Mouse (Mus musculus) layer of hippocampus, postnatal 14 days (tissue): ENCODE data around the gene Rapgef4. TPM values are rescaled to one million over a fixed set of nuclear protein-coding genes. Genes with fewer than 3 reads are reported as not detected.

ENCODE experiments used
- DNase-seq, 2 experiments: peaks; one replicate each; pipeline ENCODE4 v3.0.0; 2021 to 2022; ENCODE audit warnings: low spot score in 2 of 2, mixed read lengths in 1 of 2
- total RNA-seq, 2 experiments: library from RNA; stranded (reverse); gene quantifications; 2 replicates each; pipeline ENCODE4 v1.2.3; 2021

Gene Rapgef4
- total RNA-seq, 2 experiments from 2014 or later, result 208 to 217 TPM

DNA sequence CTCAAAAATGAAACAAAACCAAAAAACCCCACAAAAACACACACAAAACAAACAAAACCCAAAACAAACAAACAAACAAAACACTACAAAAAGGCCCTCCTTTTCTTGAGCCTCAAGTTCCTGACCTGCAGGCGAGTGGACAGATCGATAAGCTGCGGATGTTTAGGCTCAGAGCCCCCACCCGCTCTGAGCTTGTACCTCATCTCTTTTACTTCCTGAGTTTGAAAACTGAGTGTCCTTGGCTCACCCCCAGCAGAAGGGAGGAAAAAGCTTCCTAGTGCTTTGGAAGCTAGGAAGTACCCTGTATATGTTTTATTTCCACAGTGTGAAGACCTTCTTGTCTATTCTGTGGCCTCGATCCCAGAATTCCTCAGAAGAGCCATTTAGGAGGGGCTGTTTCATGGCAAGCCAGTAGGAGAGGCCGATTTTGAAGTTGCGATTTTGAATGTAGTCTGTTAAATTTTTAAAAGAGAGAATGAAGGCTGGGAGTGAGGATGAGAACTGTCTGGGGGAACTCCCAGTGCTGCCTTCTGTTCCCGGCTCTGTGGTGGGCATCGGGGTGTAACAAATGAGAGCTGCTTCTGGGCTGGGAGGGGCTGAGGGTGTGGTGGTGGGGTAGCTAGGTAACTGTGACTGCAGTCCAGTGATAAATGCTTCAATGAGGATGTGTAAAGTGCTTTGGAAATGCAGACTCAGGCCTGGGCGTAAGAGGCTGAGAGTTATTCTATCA lies 2.0 kb downstream of the Rapgef4 start:
- no peak for DNase-seq

DNA sequence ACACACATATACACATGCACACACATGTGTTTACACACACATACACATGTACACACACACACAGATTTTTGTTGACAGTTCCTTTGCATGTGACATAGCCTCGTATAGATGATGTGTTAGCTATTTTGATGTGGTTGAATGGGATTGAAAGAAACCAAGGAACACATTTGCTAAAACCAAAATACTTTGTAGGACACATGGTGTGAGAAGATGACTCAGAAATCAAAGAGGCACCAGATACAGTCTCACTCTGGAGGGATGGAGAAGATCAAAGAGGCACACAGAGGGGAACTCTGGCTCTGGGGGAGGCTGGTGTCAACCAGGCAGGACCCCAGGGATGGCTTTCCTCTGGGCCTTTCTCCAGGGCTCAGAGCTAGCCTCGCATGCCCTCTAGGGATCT lies 4.7 kb downstream of the Rapgef4 start:
- no peak for DNase-seq

DNA sequence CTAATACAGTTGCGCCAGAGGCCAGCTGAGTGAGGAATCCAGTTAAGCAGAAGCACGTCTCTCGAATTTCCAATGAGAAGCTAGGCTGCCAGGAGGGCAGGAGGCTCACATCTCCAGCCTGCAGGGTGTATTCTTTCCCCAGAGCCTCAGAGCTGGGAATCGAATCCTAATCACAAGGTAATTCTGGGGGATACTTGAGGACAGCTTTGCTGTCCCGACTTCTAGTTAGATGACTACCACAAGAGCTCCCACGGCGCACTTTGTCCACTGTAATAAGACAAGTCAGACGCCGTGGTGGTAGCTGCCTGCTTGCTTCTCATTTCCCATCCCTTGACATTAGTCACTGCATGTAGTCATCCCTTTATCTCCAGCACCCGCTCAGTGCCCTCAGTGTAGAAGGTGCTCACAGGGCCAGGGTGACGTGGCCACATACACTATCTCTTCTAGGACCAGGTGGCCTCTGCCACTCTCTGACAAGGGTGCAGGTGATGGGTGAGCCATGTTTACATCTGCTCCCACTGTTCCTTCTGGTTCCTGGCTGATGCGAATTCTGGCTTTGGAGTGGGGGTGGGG lies 5.3 kb downstream of the Rapgef4 start:
- no peak for DNase-seq

DNA sequence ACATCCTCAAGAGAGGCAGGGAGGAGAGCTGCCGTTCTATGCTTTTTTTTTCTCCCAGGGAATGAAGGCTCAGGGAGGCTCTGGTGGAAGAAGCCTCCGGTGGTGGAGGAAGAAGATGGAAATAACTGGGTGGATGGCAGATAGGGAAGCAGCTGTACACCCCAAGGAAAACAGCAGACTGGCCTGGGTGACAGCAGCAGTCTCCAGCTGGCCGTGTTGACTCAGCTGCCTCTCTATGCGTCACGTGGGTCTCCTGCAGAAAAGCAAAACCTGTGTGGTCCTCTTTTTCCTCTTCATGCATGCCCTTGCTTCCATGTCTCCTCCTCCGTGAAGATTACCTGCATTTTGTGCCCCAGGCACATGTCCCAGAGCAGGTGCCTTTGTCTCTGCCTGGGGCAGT lies 7.5 kb downstream of the Rapgef4 start:
- no peak for DNase-seq

DNA sequence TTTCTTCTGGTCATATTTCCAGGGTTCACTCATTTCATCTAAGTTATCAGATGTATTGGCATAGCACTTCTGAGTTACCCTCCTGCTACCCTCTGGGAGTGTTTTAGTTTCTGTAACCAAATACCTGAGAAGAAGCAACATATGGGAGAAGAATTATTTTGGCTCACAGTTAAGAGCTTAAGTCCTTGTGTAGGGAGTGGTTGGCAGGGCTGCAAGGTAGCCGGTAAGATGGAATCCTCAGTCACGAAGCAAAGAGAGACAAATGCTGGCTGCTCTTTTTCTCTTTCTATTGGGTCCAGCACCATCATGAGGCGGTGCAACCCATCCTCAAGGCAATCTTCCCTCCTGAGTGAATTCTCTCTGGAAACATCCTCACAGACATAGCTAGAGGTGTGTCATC lies 11.1 kb downstream of the Rapgef4 start:
- no peak for DNase-seq

DNA sequence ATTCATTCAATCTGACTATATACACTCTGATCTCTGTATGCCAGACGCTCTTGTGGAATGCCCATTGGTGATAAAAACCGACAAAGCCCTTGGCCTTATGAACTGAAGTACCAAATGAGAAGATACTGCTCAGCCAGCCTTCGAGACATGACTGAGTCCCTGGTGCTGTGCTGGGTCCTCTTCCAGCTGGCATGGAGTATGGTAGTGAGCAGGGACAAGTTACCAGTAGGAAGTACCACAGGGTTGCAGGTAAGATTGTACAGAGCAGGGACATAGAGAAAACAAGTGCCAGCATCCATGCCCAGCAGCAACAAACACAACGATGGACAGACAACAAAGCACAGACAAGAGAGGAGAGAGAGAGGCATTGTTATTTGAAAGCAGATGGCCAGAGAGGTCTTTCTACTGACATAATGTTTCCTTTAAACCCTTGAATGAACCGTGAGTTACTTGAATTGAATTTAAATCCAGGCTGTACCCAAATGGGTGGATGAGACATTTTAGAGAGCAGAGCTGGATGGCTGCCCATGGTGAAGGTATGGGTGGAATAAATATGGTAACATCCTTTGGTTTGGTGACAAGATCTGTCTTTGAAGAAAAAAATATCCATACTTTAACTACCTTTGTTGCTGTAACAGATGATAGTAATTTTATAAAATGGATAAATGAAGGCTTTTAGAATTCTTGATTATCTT lies 12.8 kb downstream of the Rapgef4 start:
- DNase-seq, result no peak

DNA sequence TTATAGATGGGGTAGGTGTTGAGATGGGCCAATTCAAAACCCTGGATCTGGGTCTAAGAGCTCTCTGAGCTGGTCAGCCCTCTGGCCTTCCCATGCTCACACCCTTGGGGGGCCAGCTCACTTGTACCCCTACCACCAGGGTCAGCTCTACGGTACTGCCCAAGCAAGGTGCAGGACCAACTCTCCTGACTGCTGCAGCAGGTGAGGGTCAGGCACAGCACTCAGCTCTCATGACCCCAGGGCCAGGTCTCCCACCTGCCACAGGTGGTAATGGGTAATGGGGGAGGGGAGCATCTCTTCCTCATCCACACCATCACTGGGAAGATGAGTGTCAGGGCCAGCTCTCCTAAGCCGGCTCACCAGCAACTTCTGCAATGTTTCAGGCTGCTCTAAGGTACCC lies 17.5 kb downstream of the Rapgef4 start:
- no peak for DNase-seq

DNA sequence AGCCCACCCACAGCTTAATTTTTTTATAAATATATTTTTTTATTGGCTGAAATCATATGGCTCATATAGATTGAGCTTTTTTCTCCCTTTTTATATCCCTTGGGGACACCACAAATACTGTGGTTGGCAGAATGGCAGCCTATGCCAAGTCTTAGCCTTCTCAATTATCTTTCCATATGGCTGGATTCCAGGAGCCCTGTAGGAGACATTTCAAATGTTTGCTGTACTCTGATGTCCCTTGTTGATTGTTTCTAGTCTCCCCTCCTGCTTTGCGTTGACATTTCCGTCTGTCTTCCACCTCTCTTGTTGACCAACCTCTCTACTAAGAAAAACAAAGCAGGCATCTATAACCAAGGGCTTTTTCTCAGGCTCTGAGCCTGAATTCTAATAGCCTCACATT lies 19.1 kb downstream of the Rapgef4 start:
- DNase-seq, result no peak

DNA sequence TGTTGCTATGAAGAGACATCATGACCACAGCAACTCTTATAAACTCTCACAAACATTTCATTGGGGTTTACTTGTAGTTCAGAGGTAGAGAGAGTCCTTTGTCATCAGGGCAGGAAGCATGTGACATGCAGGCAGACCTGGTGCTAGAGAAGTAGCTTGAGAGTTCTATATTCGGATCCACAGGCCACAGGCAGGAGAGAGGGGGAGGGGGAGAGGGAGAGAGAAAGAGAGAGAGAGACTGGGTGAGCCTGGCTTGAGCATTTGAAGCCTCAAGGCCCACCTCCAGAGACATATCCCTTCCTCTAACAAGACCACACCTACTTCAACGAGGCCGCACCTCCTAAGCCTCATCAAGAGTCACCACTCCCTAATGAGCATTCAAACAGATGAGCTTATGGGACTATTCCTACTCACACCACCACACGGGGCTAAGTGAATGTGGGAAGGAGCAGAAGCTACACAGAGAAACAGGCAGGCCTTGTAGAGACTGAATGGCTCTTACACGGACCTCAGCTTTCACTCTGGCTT lies 21.9 kb downstream of the Rapgef4 start:
- DNase-seq, result no peak

DNA sequence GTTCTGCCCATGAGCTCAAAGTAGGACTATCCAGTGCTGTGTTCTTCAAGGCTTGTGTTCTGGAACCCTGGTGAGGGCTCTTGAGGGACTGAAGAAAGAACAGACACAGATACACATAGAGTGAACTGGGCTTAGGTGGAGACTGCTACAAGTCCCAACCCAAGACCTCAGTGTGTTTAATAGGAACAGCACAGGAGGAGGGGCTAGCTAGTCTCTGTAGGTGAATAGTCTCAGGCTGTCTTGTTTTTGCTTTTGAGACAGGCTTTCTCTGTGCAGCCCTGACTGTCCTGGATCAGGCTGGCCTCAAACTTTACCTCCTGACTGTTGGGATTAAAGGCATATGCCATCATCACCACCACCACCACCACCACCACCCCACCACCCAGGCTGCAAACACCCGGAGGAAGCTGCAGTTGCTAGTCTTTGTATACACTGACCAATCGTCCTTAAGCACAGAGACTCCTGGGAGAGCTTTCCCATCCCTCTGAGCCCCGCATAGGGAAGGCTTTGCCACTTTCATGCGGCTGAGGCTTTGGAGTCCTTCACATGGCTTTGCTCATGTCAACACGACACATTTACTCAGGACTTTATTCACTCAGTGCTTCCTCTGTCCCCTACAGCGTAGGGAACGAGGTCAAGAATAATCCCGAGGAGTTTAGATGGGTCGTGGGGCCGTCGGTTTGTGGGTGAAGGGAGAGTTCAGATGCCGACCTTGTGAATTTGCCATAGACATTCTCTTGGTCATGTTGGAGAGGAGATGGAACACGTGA lies 22.9 kb downstream of the Rapgef4 start:
- DNase-seq, result no peak

DNA sequence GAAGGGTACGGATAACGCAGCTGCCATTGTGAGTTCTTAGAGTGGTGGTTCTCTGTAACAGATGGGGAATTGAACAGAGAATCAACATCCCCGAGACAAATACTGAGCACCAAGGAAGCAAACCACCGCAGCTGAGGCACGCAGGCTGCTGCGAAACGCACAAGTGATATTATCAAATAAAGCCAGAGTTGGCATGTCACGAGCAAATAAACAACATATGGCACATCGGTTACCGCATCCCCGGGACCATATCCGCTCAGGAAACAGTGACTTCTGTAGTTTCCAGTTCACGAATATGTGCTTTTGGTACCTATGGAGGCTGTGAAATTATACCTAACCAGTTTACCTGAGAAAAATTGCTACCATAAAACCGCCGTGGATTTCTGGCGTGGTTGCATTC lies 24.0 kb downstream of the Rapgef4 start:
- DNase-seq, result no peak

DNA sequence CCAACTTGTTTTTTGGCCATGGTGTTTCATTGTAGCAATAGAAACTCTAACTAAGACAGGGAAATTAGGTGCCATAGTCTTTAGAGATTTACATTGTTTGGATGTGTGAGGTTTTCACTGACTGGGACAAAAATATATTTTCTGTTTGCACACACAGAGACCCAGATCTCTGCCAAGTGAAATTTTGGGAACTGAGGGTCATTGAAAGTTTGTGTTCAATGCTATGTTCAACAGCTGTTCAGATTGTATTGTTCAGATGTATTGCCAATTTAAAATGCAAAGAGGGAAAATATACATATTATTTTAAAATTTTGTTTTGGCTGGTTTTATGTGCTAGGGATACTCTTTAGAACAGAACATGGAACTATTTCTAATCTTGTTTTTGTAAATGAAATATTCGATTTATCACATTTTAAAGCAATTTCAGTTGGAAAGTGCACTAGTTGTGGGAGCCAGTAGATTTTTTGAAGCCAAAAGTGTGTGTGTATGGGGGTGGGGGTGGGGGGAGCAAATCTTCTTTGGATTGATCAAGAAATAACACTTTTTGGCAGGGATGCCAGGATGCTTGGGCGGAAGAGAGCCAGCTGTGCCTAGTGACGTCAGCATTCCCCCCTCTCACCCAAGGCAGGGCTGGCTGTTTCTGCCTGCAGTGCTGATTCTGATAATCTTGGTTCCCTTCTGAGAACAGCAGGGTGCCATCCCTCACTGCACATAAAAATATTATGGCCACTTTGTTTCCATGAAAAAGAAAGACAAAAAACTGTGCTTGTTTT lies 28.6 kb downstream of the Rapgef4 start:
- peak in 1 of 2 experiments; percentile 50 for DNase-seq

DNA sequence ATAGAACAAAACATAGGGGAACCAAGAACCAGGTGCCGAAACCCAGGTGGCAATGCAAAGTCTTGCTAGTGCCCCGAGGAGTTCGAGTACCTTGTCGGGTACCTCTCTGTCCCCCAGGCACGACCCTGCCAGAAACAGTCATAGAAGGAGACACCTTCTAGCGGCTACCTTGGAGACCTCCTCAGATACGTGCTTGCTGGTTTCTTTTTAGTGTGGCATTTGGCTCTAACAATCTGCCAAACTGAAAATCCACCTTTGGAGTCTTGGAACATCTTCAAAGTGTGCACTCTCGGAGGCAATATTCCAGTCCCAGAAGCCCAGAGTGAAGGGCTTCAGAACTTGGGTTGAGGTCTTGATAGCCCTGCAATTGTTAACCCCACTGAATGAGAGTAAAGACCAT lies 34.3 kb downstream of the Rapgef4 start:
- DNase-seq, result no peak

DNA sequence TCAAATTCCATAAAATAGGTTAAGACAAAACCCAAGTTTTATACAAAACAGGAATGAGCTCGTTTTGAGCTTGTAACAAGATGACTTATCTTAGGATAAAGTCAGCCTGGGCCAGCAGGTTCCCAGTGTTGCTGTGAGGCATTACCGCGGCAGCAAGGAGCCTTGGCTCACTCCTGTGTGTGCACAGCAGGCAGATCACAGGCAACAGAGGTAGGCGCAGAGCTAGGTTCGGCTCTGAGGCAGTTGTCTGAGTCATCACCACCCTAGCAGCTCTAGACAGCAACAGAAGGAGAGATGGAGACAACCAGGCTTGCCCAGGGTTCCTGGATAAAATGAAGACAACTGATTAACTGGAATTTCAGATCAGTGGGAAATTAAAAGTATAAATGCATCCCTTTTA lies 35.0 kb downstream of the Rapgef4 start:
- no peak for DNase-seq

DNA sequence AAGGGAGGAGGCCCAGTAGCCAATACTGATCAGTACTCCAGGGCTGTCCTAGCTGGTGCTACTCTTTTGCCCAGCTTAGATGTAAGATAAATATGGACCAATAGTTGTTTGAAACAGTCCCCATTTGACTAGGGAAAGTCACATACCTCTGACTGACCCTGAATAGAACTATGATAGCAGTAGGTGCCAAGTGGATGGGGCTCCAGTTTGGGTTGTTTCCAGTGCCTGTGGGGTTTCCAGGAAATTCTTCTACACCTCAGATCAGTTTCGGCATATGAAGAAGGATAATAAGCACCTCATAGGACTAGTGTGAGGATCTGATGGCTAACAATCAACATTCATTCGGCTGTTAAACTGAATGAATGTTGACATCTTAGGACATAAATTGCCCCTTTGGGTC lies 36.1 kb downstream of the Rapgef4 start:
- no peak for DNase-seq

DNA sequence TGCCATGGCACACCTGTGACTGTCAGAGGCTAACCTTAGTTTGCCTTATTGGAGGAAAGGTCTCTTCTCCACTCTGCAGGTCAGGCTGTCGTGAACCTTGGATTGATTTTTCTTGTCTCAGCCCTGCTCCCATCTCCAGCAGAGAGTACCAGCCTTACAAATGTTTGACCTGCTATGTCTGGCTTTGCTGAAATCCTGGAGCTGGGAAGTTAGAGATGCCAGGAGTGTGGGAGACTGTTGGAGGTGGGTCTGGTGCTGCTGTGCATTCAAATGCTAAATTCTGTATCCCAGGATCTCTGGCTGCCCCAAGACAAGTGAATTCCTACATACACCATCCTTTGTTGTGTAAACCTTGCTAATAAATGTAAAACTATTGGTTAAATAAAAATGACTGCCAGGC lies 37.7 kb downstream of the Rapgef4 start:
- DNase-seq, result no peak

DNA sequence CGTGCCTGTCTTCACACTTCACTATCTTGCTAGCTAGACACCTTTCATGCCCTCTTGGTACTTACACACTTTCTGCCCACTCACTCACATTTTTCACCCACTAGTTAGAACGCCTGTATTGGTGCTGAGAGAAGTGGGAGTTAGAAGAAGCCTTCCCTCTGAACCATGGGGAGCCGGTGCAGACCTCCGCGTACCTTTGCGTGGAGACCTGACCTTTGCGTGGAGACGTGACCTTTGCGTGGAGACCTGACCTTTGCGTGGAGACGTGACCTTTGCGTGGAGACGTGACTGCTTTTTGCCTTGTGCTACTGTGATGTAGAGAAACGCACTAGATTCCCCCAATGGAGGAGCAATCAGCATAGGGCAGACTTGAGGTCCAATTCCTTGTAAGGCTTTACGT lies 39.7 kb downstream of the Rapgef4 start:
- no peak for DNase-seq

DNA sequence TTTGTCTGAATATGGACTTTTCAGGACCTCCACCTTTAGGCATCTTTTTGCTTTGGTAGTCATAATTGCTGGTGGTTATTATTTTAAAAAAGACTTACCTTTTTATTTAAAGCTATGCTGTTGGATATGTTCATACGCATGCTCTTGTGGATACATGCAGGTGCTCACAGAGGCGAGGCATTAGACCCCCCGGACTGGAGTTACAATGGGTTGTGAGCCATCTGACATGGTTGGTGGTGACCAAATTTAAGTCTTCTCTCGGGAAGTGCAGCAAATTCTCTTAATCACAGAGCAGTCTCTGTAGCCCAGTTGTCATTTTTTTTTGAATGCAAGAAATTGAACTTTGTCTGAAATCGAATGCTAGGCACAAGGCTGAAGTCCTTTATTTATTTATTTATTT lies 40.4 kb downstream of the Rapgef4 start:
- DNase-seq, result no peak

DNA sequence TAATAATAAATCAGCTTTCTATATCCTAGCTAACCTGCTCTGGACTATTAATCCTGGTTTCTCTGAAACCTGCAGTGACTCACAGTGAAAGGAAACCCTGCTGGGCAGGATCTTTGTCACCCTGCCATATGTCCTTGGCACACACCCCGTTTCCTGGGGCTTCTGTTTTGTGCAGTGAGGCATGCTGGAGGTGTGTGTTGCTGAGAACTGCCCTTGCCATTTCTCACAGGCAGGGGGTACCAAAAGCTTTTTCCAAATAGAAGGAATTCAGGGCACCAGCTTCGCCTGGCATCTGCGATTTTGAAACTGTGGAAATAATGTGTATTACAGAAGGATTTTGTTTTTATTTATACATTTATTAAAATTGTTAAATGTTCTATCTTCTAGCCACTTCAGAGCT lies 40.8 kb downstream of the Rapgef4 start:
- peak; percentile 32 to 63 for DNase-seq

DNA sequence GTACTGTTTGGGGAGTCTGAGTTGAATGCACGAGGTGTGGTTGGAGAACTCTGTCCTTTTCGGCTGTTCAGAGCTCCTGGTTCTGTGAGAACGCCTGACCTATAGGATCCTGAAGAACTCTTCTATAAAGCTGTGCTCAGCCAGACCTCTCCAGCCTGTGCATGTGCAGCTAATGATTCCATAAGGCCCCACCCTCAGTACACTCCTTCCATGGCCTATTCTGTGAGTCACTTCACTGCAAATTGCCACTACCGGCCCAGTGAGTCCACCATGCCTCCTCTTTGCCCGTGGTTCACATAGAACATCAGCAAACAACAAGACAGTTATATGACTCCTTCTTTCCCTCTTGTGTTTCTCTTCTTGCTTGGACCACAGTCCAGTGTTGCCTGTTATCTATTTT lies 42.8 kb downstream of the Rapgef4 start:
- no peak for DNase-seq

DNA sequence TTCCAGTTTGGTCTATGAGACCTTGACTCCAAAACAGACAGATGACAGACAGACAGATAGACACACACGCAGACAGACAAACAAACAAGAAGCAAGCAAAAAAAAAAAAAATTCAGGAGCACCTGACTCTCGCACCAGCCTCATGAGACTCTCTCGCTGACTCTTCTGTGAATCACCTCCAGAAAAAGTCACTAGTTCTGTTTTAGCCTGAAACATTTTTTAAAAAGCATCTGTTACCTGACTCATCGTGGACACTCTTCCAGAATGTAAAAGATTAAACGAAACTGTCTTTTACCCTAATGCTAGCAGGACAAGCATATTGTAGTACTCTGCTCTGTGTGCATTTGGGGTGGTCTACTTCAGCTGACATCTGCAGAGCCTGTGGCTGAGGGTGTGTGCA lies 44.6 kb downstream of the Rapgef4 start:
- no peak for DNase-seq
